8 mouse cellular contexts compared by ENCODE assay signal in the genomic region with DNA sequence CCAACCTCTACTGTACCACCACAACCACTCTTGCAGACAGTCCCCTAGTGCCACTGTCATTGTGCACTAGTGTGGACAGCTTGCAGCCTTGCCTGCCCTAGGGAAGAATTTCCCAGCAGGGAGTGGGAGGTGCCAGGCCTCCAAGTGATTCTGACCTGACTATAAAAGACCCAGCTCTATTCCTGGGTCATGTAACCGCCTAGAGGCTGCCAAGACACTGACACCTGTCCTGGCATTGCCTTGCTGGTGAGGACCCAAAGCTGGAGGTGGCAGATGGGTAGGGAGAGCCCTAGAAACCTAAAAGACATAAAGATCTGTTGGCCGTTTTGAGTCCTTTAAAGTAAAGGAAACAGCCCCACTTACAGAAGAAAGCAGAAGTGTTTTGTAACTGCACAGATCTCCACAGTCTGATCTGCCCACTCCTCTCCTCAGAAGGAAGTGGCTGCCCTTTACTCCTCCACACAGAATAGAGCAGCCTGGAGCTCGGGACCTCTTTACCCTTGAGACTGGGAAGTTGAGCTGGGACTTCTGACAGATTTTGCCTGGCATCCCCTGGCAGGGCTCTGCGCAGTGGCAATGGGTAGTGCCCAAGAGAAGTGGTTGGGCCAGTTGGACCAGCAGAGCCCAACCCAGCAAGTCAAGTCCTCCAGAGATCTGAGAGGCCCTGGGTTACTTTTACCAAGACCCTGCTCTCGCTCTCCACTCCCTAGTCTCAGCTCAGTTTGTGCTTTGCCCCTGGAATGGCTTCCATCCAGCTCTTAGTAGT. TPM values are rescaled to one million over a fixed set of nuclear protein-coding genes. Genes with fewer than 3 reads are reported as not detected.
DNase-seq lines count a peak whose midpoint lies in the region; ATAC-seq lines count a peak whose summit lies in the region.

No protein-coding gene starts in this region.

- WGBS in hindbrain, embryonic 10.5 days, result 76% methylated on average over 5 of the region's 5 CpGs
- 70% methylated on average over 5 of the region's 5 CpGs for WGBS in neural tube, embryonic 15.5 days

- no peaks in the 10 kb centered on the region for H3K36me3 ChIP-seq in hindbrain, embryonic 10.5 days
- no peaks in the 10 kb centered on the region for H3K36me3 ChIP-seq in neural tube, embryonic 15.5 days

- H3K27ac ChIP-seq in hindbrain, embryonic 10.5 days, result no peak overlapping the region
- H3K27ac ChIP-seq in neural tube, embryonic 15.5 days (replicated peaks), result no peak overlapping the region

- ATAC-seq in frontal cortex, adult (ENCODE audit: low TSS enrichment), result peak; percentile 65
- no peak for ATAC-seq in neural tube, embryonic 15.5 days (ENCODE audit: low FRiP score)

- H3K9me3 ChIP-seq in hindbrain, embryonic 10.5 days, result no peaks in the 10 kb centered on the region
- no peaks in the 10 kb centered on the region for H3K9me3 ChIP-seq in neural tube, embryonic 15.5 days (replicated peaks)

- no peak overlapping the region for H3K4me2 ChIP-seq in neural tube, embryonic 15.5 days

- intact Hi-C loops in heart, postnatal 14 days (cut with DNase I), result no loop called here

- peaks cover 10% of the 10 kb centered on the region for H3K27me3 ChIP-seq in hindbrain, embryonic 10.5 days (ENCODE audit: insufficient read depth, poor library complexity, severe bottlenecking)
- H3K27me3 ChIP-seq in neural tube, embryonic 15.5 days (replicated peaks), result no peaks in the 10 kb centered on the region

- H3K4me3 ChIP-seq in hindbrain, embryonic 10.5 days, result no peak overlapping the region
- H3K4me3 ChIP-seq in neural tube, embryonic 15.5 days (replicated peaks), result no peak overlapping the region

- peaks cover 39% of the 10 kb centered on the region for H3K4me1 ChIP-seq in hindbrain, embryonic 10.5 days (replicated peaks)
- peaks cover 14% of the 10 kb centered on the region for H3K4me1 ChIP-seq in neural tube, embryonic 15.5 days

- DNase-seq in frontal cortex, postnatal 10 days (ENCODE audit: low spot score in 2 of 2), result no peak
- DNase-seq in adipocyte (ENCODE audit: low spot score), result peak; percentile 13
- DNase-seq in heart, postnatal 14 days, result peak; percentile 33 to 62
- DNase-seq in lung, postnatal 14 days, result peak; percentile 60
- no peak for DNase-seq in adrenal gland, postnatal 10 days
- DNase-seq in hindbrain, embryonic 10.5 days (ENCODE audit: low spot score), result no peak

- no peak overlapping the region for H3K9ac ChIP-seq in neural tube, embryonic 15.5 days (replicated peaks)

RNA-seq across cellular contexts. Expression of a gene that starts 5.0 kb away (rescaled TPM):
- 10 to 100 TPM; 14.3 to 15.7 TPM for total RNA-seq in heart, postnatal 14 days (2021)
- 100 to 1,000 TPM in 1 of 2 experiments, 10 to 100 TPM in 1; 80.9 to 129 TPM for total RNA-seq in adrenal gland, postnatal 10 days (2021)
- 28.7 and 35.4 TPM in 2 replicates for polyA plus RNA-seq in hindbrain, embryonic 10.5 days (2016; fragmentation: Nextera tagmentation; extraction: Ambion mirVana)
- 35.2 and 41.8 TPM in 2 replicates for polyA plus RNA-seq in neural tube, embryonic 15.5 days (2015; fragmentation: Nextera tagmentation; extraction: Ambion mirVana)

RNA-seq across cellular contexts. Expression of a gene that starts 23.2 kb away (rescaled TPM):
- total RNA-seq in heart, postnatal 14 days (2021), result 1 to 10 TPM; 9.2 to 9.5 TPM
- 10 to 100 TPM; 21.2 to 24.2 TPM for total RNA-seq in adrenal gland, postnatal 10 days (2021)
- 13.0 and 13.6 TPM in 2 replicates for polyA plus RNA-seq in hindbrain, embryonic 10.5 days (2016; fragmentation: Nextera tagmentation; extraction: Ambion mirVana)
- 9.0 and 9.6 TPM in 2 replicates for polyA plus RNA-seq in neural tube, embryonic 15.5 days (2015; fragmentation: Nextera tagmentation; extraction: Ambion mirVana)

Comparison
In these comparisons a context has a peak if more than half of its experiments do, and no peak if none do; other contexts are left out.
1. DNase-seq: peak in adipocyte (single experiment), heart, postnatal 14 days (2 of 2) and lung, postnatal 14 days (single experiment); none in frontal cortex, postnatal 10 days (0 of 2), adrenal gland, postnatal 10 days (single experiment) and hindbrain, embryonic 10.5 days (single experiment).
2. RNA of a gene that starts 5.0 kb away (total RNA-seq): 80.9 to 129 TPM in adrenal gland, postnatal 10 days; 14.3 to 15.7 TPM in heart, postnatal 14 days; every median in the first group is over 4 times any median in the second.